Mouse (Mus musculus): ENCODE measurements at regions not wholly inside any gene's neighbourhood (a gene's known extent, or its start where the extent isn't known, plus 50 kb on each side); places are given as distances from the start of the nearest gene placed in this dataset.

DNA sequence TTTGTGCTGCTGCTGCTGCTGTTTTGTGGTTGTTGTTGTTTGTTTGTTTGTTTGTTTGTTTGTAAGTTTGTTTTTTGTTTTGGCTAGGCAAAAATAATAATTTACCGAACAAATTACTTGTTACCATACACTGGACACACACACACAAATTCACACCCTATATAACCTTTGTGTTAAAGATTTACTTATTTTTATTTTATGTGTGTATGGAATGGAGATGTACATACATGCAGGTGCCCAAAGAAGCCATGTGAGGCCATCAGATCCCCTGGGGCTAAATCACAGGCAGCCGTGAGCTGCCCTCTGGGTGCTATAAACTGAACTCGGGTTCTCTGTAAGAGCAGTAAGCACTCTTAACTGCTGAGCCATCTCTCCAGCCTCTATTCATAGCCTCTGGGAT lies 56.0 kb downstream of the Pttg1 start:
- H3K27ac ChIP-seq (ENCODE audit: control insufficient read depth, insufficient read depth, low read length) = no peak overlapping the region
- H3K4me1 ChIP-seq (replicated peaks; ENCODE audit: control insufficient read depth, insufficient read depth, low read length) = no peaks in the 10 kb centered on the region
- H3K4me3 ChIP-seq (ENCODE audit: control insufficient read depth, insufficient read depth, low read length) = no peak overlapping the region
- H3K27me3 ChIP-seq (ENCODE audit: control insufficient read depth, insufficient read depth, low read length) = no peaks in the 10 kb centered on the region
- WGBS = 93% methylated on average over 3 of the region's 3 CpGs
- H3K36me3 ChIP-seq (ENCODE audit: control insufficient read depth, insufficient read depth, low read length) = no peaks in the 10 kb centered on the region
- DNase-seq = no peak
- TF ChIP-seq CTCF (IDR thresholded peaks at IDR 0.05; ENCODE audit: borderline replicate concordance, control insufficient read depth, extremely low read depth, insufficient read depth, low read length, poor library complexity) = no peak
- TF ChIP-seq POLR2A (IDR thresholded peaks at IDR 0.05; ENCODE audit: control insufficient read depth, extremely low read depth, insufficient read depth, low read length, poor library complexity) = no peak

DNA sequence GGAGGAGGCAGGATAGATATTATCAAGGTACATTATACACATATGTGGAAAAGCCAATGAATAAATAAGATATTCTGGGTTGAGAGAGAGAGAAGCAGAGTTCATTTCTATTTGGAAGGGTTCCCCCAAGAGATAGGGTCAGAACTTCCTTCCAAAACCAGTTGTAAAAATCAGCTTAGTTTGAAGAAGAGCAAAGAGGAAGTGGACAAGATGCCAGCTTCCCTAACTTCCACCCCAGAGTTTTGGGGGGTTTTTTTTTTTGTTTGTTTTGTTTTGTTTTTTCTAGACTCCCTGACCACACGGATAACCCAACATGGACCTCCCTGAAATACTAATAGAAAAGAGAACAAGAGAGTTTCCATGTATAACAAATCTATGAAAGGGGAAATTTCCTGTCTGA lies 57.7 kb downstream of the Pttg1 start:
- Histone ChIP-seq H3K4me3 (ENCODE audit: control insufficient read depth, insufficient read depth, low read length) (no peak overlapping the region), H3K27me3 (ENCODE audit: control insufficient read depth, insufficient read depth, low read length) (no peaks in the 10 kb centered on the region), H3K4me1 (replicated peaks; ENCODE audit: control insufficient read depth, insufficient read depth, low read length) (no peaks in the 10 kb centered on the region), H3K27ac (ENCODE audit: control insufficient read depth, insufficient read depth, low read length) (no peak overlapping the region), H3K36me3 (ENCODE audit: control insufficient read depth, insufficient read depth, low read length) (no peaks in the 10 kb centered on the region)
- 34% methylated on average over 1 of the region's 1 CpGs for WGBS
- DNase-seq = no peak
- no peak for TF ChIP-seq CTCF (IDR thresholded peaks at IDR 0.05; ENCODE audit: borderline replicate concordance, control insufficient read depth, extremely low read depth, insufficient read depth, low read length, poor library complexity)
- no peak for TF ChIP-seq POLR2A (IDR thresholded peaks at IDR 0.05; ENCODE audit: control insufficient read depth, extremely low read depth, insufficient read depth, low read length, poor library complexity)

DNA sequence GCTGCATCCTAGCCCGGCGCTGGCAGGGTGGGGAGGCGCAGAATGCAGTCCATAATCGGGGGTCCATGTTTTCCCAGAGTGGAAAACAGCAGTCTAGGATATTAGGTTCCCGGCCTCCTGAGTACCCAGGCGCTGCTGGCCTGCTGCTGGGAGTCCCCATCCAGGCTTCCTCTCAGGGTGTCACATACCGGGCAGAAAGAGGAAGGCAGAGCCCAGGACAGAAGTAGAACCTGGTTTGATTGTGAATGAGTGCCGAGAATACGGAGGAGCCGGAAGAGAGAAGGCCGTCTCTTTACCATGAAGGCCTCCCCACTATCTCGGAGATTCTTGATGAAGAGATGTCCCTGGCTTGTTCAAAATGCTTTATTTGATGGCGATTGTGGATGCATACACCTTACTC lies 64.2 kb downstream of the Pttg1 start:
- no peak for DNase-seq
- WGBS = 53% methylated on average over 13 of the region's 13 CpGs
- H3K36me3 ChIP-seq (ENCODE audit: control insufficient read depth, insufficient read depth, low read length) = no peaks in the 10 kb centered on the region
- no peak overlapping the region for H3K4me3 ChIP-seq (ENCODE audit: control insufficient read depth, insufficient read depth, low read length)
- peaks cover 16% of the 10 kb centered on the region for H3K4me1 ChIP-seq (replicated peaks; ENCODE audit: control insufficient read depth, insufficient read depth, low read length)
- no peaks in the 10 kb centered on the region for H3K27me3 ChIP-seq (ENCODE audit: control insufficient read depth, insufficient read depth, low read length)
- no peak for TF ChIP-seq CTCF (IDR thresholded peaks at IDR 0.05; ENCODE audit: borderline replicate concordance, control insufficient read depth, extremely low read depth, insufficient read depth, low read length, poor library complexity)
- no peak for TF ChIP-seq POLR2A (IDR thresholded peaks at IDR 0.05; ENCODE audit: control insufficient read depth, extremely low read depth, insufficient read depth, low read length, poor library complexity)
- H3K27ac ChIP-seq (ENCODE audit: control insufficient read depth, insufficient read depth, low read length) = no peak overlapping the region

DNA sequence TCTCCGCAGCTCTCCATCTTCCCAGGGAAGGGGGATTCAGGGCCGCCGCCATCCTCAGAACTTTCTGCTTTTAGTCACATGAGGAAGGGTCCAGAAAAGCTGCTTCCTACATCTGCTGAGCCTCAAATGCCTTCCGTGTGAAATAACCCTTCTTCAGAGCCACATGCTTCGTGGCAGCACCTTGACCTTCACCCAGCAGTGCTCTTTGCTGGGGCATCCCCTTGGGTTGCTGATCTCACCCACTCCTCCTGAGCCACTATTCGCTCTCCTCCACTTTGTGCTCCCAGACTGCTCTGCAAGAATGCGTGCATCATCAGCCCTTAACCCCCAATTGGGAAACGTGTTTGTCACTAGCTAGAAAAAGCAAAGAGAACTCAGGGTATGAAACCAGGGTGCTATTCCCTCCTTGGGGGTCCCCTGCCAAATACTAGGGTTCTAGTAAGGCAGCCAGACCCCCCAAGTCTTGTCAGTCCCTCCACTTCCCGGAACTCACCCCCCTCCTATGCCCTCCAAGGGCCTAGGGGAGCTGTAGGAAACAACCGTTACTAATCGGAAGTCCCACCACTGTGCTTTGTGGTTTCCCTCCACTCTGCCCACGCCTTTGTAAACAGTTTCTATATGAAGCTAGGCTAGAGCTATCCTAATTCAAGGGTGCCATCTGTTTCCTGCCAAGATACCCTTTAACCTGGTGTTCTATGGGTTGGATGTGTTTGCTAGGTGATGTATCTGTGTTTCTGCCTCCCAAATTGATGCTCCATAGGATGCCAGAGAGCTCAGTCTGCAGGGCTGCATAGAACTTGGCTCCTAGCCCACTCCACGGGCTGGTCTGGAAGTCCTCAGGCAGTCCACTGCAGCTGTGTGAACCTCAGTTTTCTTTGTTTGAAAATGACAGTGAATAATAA lies 67.4 kb downstream of the Pttg1 start:
- H3K27ac ChIP-seq (ENCODE audit: control insufficient read depth, insufficient read depth, low read length) = no peak overlapping the region
- DNase-seq = peak; percentile 43
- no peaks in the 10 kb centered on the region for H3K36me3 ChIP-seq (ENCODE audit: control insufficient read depth, insufficient read depth, low read length)
- no peaks in the 10 kb centered on the region for H3K27me3 ChIP-seq (ENCODE audit: control insufficient read depth, insufficient read depth, low read length)
- WGBS = 28% methylated on average over 13 of the region's 13 CpGs
- peaks cover 16% of the 10 kb centered on the region for H3K4me1 ChIP-seq (replicated peaks; ENCODE audit: control insufficient read depth, insufficient read depth, low read length)
- H3K4me3 ChIP-seq (ENCODE audit: control insufficient read depth, insufficient read depth, low read length) = no peak overlapping the region
- TF ChIP-seq CTCF (IDR thresholded peaks at IDR 0.05; ENCODE audit: borderline replicate concordance, control insufficient read depth, extremely low read depth, insufficient read depth, low read length, poor library complexity) (no peak), POLR2A (IDR thresholded peaks at IDR 0.05; ENCODE audit: control insufficient read depth, extremely low read depth, insufficient read depth, low read length, poor library complexity) (no peak)

- DNase-seq = no peak
- H3K27me3 ChIP-seq (ENCODE audit: control insufficient read depth, insufficient read depth, low read length) = no peaks in the 10 kb centered on the region
- 67% methylated on average over 4 of the region's 4 CpGs for WGBS
- no peak overlapping the region for H3K27ac ChIP-seq (ENCODE audit: control insufficient read depth, insufficient read depth, low read length)
- H3K4me1 ChIP-seq (replicated peaks; ENCODE audit: control insufficient read depth, insufficient read depth, low read length) = peaks cover 8% of the 10 kb centered on the region
- no peaks in the 10 kb centered on the region for H3K36me3 ChIP-seq (ENCODE audit: control insufficient read depth, insufficient read depth, low read length)
- no peak overlapping the region for H3K4me3 ChIP-seq (ENCODE audit: control insufficient read depth, insufficient read depth, low read length)
- TF ChIP-seq CTCF (IDR thresholded peaks at IDR 0.05; ENCODE audit: borderline replicate concordance, control insufficient read depth, extremely low read depth, insufficient read depth, low read length, poor library complexity) (no peak), POLR2A (IDR thresholded peaks at IDR 0.05; ENCODE audit: control insufficient read depth, extremely low read depth, insufficient read depth, low read length, poor library complexity) (no peak)
Measured at GRCm38 (mm10) chr11:43353602-43354001, 72.4 kb downstream of the Pttg1 start.

GRCm38 (mm10) chr11:43353030-43353429 lies 73.0 kb downstream of the Pttg1 start:
- no peak for DNase-seq
- Histone ChIP-seq H3K4me3 (ENCODE audit: control insufficient read depth, insufficient read depth, low read length) (no peak overlapping the region), H3K27me3 (ENCODE audit: control insufficient read depth, insufficient read depth, low read length) (no peaks in the 10 kb centered on the region), H3K4me1 (replicated peaks; ENCODE audit: control insufficient read depth, insufficient read depth, low read length) (peaks cover 2% of the 10 kb centered on the region), H3K27ac (ENCODE audit: control insufficient read depth, insufficient read depth, low read length) (no peak overlapping the region), H3K36me3 (ENCODE audit: control insufficient read depth, insufficient read depth, low read length) (no peaks in the 10 kb centered on the region)
- no peak for TF ChIP-seq POLR2A (IDR thresholded peaks at IDR 0.05; ENCODE audit: control insufficient read depth, extremely low read depth, insufficient read depth, low read length, poor library complexity)
- no peak for TF ChIP-seq CTCF (IDR thresholded peaks at IDR 0.05; ENCODE audit: borderline replicate concordance, control insufficient read depth, extremely low read depth, insufficient read depth, low read length, poor library complexity)
- WGBS = 88% methylated on average over 1 of the region's 1 CpGs
